Mouse (Mus musculus) embryo, embryonic 11 days (tissue): ENCODE measurements around the gene Commd1.
A peak's percentile ranks its signal among the peaks of the same experiment; 100 is the strongest.

Experiments used
- DNase-seq: peaks from one replicate; pipeline ENCODE4 v3.0.0-alpha.2; 2015

The Commd1 gene

DNA sequence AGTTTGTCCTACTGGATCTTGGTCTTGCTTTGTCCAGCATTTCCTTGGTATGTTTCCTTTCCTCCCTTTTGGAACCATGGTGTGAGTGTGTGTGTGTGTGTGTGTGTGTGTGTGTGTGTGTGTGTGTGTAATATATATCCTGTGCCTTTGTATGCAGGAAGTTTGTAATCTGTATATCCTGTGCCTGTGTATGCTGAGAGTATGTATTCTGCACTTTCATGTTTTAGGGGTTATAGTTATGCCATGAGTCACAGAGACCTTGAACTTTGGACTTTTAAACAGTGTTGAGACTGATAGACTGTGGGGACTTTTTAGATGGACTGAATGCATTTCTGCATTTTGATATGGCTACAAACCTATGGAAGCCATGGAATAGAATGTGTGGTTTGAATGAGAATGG, 99.3 kb downstream of the Commd1 start:
- no peak for DNase-seq

DNA sequence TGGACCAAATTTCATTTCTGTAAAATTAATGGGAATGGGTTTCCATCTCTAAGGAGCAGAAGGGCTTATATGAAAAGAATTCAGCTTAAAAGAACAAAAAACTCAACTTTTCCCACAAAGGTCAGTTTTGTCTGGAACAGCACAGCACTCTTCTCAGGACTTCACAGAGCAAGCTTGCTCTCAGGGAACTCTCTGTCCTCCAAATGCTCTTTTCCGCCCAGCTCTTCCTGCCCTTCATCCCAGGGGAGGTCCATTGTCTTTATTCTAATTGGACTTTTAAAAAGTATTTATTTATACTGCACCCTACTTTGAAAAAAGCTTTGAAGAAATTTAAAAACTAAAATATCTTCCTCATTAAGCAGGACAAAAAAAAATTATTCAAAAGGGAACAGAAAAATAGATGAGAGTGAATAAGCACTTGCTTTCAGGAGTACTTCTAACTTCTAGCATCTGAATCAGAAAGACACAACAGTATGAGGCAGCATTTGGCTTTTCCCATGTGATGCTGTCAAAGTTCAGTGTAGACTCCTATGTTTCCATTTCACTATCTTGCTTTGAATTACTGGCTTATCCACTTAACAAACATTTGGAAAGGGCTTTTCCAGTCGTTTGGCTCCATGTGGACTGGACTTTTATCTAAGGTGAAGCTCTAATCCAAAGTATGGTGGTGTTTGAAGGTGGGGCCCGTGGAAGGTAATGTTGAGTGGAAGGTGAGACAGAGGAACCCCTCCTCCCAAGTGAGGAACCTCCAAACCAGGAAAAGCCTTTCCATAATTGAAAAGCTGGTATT, 101.6 kb downstream of the Commd1 start:
- no peak for DNase-seq

DNA sequence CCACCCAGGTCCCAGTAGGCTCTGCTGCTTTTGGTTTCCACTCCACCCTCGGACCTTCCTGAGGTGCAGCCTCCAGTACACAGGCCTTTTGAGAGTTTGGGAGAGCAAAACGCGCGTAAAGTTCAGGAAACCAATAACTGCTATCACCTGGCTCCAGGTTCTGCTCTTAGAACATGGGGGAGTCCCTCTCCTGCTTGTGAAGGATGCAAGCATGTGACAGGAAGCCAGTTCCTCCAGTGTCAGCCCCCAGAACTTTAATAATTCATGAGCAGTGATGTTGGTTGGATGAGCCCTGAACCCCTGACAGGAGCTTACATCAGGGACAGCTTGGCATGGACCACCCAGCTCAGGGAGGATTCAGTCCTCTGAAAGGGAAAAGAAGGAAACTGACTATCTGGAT, 102.5 kb downstream of the Commd1 start:
- no peak for DNase-seq

DNA sequence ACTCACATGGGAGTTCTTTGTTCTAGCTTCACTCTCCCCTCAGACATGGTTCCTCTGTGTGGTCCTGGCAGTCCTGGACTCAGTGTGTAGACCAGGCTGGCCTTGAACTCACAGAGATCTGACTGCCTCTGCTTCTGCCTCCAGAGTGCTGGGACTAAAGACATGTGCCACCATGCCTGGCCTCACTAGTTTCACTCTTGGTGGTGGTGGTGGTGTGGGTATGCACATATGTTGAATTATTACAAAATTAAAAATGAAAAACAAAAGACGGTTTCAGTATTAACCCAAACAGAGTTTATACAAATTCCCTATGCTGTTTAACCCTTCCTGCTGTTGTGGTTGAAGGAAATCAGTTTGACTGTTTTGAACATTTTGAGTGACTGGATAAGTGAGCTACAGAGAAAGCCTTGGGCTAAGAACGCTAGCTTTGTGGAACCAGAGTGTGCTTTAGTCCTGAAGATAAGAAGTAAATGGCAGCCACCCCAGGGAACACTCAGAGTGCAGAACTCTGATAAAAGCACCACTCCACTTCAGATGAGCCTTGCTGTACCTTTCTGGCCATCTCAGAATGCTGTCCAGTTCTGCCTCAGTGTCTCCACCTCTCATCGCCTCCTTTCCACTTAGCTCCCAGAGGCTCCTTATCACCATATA, 105.4 kb downstream of the Commd1 start:
- DNase-seq, result no peak

DNA sequence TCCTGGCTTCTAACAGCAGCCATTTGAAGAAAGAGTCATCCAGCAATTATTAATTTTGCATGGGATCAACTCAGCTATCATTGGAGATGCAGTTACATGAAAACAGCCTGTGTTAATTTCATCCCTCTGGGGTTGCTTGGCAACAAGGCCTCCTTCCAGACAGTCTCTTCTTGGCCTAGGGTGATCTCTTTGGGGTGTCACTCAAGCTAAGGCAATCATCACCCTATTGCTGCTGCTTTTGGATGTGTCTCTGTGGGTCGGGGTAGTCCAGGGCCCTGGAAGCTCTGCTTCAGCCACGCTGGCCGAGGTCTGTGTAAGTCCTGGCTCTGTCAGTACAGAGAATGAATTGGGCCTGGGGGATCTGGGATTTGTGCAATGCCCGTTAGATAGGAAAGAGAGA, 106.9 kb downstream of the Commd1 start:
- no peak for DNase-seq

DNA sequence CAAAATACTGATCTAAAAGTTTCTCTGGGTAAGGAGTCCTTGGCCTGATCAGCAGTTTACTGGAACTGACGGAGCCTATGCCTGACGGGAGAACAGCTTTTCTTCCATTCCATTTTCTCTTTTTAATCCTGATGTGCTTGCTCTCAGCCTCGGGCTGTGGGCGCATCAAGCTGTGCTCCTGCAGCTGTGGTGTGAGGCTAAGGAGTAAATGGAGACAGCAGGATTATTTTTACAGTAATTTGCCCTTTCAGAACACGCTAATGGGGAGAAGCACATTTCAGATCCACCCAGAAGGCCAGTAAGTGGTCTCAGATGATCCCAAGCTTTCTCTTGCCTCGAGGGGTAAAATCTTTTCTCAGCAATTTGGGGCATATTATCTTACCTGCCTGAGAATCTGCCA, 107.4 kb downstream of the Commd1 start:
- no peak for DNase-seq

DNA sequence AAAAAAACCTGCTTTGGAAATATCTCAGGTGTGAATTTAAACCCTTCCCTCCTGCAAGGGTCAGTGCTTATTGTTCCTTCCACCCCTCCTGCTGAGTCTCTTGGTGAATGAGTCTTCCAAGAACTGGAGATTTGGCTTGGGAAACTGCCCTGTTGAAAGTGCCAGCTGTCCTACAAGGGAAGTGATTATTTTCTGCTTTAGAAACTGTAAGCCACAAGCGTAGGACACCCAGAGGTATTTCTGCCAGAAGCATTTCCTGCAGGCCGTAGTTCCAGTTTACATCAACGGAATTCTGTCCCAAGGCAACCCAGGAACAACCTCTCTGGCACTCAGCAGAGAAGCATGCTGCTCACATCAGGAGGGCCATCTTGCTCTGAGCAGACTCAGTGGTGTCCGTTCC, 108.8 kb downstream of the Commd1 start:
- no peak for DNase-seq

DNA sequence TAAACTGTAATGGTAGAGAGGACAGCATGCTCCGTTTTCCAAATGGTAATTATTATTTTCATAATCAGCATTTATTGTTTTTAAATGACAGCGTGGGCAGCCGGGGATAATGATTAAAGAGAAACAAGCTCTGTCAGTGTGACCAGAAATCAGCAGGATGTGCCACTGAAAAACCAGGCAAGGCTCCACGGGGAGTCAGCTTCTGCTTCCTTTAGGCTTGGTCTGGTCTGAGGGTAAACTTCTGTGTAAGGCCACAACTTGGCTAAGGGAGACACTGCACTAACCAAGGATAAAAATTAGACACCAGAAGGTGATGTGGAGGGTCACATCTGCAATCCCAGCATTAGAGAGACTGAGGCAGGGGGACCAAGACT, 109.9 kb downstream of the Commd1 start:
- DNase-seq, result no peak

DNA sequence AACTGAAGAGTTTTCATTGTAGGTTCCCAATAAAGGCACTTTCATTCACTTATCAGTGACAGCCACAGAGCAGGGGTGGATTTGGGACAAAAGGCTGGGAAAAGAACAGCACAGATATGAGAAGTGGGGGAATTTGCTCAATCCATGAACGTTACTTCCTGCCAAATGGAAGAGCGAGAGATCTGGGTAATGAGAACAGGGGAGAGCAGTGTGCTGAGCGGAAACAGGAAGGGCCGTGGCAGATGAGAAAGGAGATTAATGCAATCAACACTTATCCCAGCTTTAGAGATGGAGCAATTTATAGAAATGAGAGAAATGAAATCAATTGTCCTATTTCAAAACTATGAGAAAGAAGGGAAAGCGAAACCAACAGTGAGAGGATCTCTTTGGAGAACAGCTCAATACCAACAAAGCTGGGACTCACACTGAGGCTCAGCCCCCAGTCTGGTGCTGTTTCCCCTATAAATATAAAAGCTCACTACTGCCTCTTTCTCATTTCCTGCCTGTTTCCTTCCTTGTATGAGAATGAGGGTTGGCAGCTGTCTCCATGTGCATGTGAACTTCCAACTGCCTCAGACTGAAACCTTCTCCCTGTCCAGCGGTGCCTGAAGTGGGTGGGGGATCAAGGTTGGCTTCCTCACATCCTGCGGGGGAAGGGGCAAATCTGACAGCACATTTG, 110.4 kb downstream of the Commd1 start:
- DNase-seq, result no peak

DNA sequence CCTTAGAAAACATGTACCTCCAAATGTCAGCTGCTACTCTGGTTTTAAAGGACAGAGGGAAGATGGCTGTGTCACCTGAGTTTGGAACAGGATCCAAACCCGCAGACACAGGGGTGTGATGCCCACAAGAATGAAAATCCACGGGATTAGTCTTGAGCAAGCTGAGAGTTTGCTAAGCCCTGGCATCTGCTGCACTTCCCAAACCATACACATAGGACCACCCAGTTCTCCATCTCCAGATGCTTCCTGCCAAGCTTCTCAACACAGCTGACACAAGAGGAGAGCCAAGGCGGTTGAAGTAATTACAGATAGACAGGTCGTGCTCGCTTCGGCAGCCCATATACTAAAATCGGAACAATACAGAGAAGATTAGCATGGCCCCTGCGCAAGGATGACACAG, 113.6 kb downstream of the Commd1 start:
- no peak for DNase-seq

DNA sequence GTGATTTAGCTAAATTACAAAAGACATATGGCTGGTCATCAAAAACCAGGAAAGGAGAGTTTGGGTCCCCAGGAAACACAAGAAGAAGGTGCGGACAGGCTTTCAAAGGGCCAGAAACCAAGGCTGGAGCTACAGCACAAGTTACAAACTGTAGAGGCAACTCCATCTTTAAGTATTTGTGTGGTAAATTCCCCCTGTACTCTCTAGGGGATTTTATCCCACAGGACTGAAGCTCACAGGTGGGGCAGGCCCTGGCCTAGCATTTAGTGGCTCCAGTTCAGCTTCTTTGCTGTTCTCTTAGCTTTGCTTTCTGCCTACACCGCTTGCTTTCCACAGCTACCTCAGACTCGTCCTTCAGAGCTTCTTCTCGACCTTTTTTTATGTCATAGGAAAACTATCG, 114.5 kb downstream of the Commd1 start:
- DNase-seq, result no peak

DNA sequence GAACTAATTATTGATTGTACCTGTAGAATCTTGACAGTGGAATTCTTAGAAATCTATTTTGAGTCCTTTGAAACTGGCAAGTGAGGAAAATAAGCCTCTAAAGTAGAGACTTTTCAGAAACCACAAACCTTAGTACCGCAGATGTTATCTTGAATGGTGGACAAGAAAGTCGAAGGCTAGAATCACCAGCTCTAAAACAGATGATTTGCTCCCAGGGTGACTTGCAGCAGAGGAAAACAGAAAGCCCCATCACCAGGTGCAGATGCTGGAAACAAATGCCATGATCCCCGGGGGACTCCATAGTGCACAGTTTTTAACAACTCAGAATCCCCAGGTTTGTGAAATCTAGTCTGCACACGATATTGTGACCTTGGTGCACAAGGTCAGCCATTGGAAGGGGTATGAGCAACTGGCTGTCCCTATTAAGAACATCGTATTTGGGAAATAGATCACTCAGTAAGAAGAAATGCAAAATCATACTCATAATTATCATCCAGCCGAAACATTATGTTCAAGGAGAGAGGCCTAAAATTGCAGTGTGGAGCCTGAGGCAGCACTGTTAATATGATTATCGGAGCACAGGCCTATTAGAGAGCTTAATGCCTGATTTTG, 116.4 kb downstream of the Commd1 start:
- DNase-seq, result no peak

DNA sequence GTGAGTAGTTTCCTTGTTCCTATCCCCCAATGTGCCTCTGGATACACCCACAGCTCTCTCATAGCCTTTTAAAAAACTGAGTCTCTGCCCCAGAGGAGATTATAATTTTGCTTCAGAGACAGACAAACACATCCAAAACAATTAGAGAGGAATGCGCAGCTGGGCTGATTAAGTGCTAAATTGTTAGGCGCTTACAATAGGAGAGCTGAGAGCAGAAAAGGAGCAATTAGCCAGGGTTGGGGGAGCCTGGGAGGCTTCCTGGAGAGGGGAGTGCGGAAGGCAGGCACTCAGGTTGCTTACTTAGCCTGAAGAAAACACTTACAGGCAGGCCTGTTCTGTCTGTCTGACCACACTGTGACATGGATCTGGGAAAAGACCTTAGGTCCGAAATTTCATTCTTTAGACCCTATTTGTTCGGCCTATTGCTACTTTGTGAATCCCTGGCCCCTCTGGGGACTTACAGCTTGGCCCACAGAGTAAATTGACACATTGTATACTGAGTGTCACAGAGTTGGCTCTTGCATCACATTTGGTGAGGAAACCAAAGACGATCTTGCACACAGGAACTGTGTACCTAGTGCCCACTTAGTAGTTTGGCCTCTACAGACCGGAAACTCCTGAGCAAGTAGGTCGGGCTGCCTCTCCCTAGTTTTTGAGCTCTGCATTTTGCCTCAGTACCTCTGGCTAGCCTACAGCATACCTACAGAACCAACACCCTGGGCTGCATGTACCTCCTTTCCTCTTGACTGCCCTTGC, 117.7 kb downstream of the Commd1 start:
- no peak for DNase-seq

DNA sequence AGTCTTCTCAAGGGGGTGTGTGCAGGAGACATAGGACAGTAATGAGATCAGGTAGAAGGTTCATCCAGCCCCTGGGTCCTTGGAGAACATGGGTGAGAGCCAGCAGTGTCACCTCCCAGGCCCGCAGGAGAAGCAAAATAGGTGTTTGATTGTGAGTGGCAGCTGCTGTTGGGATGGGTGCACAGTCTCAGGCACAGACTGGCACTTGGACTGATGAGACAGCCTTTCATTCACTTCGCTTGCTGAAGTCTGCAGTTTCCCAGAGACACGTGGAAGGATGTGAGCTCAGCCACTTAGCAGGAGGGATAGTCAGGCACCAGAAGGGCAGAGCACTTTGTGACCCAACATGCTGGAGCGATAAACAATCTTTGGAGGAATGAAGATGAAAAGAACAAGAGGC, 118.6 kb downstream of the Commd1 start:
- no peak for DNase-seq

DNA sequence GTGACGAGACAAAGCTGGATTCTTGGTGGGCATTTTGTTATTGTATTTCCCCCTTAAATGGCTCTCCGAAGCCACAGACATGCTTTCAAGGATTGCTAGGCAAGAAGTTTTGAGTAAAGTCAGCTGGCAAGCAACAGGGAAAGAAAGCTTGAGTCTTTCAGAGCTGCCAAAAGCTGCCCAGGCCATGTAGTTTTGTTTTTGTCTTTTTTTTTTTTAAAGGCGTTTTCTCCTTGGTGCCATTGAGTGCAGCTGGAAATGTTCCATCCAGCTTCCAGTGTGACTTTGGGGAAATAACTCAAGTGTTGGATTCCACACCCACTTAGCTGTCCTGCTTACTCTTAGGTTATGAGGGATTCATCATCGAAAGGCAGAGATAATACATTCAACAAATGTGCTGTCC, 120.9 kb downstream of the Commd1 start:
- DNase-seq, result no peak

DNA sequence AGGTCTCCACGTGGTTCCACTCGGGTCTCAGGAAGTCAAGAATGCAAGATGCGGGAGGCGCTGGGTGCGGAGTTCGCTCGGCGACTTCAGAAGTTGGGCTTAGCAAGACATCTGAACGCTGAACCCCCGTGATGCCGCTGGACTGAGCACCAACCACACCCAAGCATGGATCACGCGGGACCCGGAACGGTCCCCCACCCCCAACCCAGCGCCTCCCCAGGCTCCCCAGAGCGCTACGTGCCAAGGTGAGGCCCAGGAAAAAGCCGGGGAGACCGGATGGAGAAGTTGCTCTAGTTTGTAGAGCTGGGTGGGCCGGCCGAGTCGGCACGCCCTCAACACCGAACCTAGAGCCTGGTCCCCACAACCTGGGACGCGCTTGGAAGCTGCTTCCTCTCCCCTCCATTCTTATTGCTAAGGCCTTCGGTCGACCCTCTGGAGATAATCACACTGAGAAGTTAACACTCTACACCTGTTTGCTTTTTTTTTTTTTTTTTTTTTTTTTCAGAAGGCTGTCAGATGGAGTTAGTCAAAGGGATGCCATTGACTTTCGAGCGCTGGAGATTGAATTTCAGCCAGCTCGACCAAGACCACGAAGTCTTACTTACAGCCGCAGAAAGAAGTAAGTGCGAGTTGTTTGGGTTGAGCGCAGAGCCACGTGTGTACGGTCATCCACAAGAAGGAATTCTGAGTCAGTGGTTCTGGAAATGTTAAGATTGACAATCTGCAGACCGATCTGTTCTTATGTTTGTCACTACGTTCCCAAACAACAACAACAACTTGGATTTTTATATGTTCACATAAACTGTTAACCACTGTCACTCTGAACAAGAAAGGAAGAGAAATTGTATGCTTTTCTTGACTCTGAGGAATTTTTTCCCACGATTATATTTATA, 121.6 kb downstream of the Commd1 start, which contains the start of gene B3gnt2:
Gene B3gnt2, minus strand, starts transcription at position 627 of the 893 bp plus-strand sequence.
- peak; percentile 28 for DNase-seq

DNA sequence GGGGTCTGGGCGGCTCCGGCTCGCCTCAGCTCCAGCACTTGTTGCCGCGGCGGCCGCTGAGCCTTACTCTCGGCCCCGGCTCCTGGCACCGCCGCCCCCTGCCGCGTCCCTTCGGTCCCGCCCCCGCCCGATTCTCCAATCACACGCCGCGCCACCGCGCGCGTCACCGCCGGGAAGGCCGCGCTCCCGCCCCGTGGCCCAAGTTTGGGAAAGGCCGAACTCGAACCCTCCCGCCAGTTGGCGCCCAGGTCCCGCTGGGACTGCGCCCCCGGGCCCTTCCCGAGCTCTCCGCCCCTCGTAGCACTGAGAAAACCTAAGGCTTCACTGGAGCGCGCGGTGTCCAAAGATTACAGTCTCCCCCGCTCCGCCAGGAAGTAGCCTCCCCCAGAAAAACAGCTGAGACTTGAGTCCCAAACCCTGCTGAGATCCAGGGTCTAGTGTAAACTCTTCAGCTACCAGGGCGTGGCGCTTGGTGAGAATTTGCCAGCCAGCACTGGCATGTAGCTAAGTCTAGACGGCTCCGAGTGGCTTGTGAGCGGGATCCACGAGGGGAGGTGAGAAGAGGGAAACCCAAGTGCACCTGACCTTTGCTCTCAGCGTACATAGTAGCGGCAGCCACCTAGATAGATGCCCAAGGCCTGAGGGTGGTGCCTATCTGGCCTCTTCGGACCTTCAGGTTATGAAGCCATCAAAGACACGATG, 122.4 kb downstream of the Commd1 start:
- DNase-seq, result peak; percentile 95

DNA sequence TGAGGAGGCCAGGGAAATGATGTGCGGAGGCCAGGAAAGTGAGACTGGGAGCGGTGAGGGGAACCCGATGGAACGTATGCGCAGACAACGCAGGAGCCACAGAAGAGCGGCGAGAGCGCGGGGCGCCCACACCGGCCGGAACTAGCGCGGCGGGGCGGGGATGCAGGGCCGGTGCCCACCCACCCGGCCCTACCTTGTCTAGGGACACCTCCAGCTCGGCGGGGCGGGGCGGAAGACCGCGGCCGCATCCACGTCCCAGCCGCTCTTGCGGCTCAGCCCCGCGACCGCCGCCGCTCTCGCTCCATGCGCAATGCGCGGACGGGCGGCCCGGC, 122.9 kb downstream of the Commd1 start:
- no peak for DNase-seq

DNA sequence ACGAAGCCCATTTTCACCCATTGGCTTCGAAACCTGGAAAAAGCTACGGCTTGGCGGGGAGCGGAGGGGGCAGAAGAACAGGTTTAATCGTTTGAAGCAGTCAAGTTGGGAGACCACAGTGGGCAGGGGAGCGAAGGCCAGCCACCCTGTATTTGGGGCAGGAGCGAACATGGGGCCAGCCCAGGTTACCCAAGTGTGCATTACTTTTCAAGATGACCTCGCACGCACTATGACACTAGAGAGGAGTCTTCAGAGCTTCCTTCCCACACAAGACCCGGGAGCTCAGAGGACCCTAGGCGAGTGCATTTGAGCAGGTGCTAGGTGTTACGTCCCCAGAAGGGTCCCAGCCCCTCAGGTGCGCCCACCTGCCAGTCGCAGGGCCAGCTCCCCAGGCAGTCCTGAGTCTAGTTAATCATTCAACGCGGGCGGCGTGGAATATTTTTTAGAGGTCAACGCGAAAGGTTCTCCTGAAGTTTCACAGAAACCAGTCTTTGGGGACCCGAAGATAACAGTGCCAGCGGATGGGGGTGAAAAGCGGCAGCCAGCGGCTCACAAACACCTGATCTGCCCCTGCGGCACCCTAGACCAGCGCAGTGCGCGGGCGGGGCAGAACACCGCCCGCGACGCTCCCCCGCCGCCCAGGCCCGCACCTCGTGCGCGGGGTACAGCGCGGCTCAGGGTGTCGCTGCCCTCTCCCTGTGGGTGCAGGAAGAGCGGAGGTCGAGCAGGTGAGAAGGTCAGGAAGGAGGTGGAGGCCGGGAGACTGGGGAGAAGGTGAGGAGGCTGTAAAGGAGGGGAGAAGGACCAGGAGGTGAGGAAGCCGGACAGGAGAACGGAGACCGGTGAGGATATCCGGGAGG, 123.5 kb downstream of the Commd1 start:
- DNase-seq, result peak; percentile 19

DNA sequence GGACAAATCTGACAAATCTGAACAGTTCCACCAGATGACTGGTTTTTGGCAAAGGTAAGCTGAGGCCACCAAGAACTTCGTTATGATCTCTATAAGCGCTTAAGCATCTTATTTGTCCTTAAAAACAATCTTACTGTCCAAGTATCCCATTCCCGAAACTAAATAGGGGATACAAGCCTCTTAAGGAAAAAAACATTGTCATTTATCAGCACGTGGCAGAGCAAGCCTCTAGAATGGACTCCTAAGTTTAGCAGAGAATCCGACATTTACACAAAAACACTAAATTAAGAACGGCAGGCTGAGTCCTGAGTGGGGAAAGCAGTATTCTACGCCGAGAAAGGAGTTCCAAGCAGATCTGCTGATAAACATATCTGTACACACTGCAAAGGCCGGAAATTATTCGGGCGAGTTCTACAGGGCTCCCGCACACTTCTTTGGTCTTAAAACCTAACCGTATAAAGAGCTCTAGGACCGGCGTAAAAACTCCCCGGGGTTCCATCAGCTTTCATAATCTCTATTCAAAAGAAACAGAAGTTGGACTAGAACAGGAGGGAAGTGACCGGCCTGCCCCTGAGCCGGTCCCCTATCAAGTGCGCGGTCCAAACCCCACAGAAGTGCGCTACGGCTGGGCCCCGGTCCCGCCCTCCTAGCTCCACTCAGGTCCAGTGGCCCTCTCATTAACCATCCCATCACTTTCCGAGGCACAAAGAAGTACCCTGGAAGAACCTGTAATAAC, 124.3 kb downstream of the Commd1 start:
- DNase-seq, result peak; percentile 23
